9 mouse cellular contexts compared by ENCODE assay signal in the genomic region with DNA sequence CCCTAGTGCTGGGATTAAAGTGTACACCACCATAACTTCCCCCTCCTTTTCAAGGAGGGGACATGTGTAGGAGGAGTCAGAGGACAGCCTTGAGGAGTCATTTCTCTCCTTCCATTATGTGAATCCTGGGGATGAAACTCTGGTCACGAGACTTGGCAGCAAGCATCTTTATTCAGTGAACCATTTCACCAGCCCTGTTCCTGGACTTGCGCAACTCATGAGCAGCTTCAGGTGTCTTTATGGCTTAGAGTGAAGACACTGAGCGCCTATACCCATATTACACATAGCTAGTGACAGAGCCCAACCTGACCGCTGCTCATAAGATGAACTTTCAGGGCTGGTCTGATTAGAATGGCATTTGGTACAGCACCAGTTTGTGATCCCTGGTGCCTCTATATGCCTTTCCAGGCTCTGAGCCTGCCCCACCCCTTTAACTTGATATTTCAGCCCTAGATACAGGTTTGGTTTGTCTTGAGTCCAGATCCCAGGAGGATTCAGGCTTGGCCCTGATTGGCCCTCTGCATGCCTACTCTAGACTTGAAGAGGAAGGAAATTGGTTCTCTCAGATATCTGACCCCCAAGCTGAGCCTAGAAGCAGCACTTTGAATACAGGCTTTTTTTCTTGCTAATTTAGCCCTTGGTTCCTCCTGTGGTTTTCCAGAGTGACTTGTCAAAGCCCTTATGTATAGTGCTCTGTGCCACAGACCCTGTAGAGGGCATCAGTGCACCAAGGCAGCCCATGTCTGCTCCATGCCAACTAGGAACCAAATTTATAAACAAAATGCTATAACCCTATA. TPM values are rescaled to one million over a fixed set of nuclear protein-coding genes. Genes with fewer than 3 reads are reported as not detected.
DNase-seq lines count a peak whose midpoint lies in the region; ATAC-seq and TF ChIP-seq lines count a peak whose summit lies in the region.
"Had no signal": no experiment of that assay in that cellular context is flagged by ENCODE, and none has a peak within 500 bp of the region (broad histone marks: within the 10 kb centered on the region; RNA-seq: fewer than 3 reads in every experiment).

No protein-coding gene starts in this region.

- H3K9ac ChIP-seq in liver, embryonic 12.5 days, result no peak overlapping the region

- peak; percentile 51 for TF ChIP-seq CTCF in left cerebral cortex, adult 2 months (IDR thresholded peaks at IDR 0.05)

- H3K4me1 ChIP-seq in brown adipose tissue, adult 24 weeks (ENCODE audit: control insufficient read depth, insufficient read depth, insufficient read length, low read length), result peaks cover 52% of the 10 kb centered on the region
- H3K4me1 ChIP-seq in liver, embryonic 12.5 days, result peaks cover 25% of the 10 kb centered on the region

- H3K27me3 ChIP-seq in liver, embryonic 12.5 days (replicated peaks), result no peaks in the 10 kb centered on the region

- no peak overlapping the region for H3K4me3 ChIP-seq in left cerebral cortex, adult 2 months
- no peak overlapping the region for H3K4me3 ChIP-seq in brown adipose tissue, adult 24 weeks (ENCODE audit: insufficient read depth, low read depth, low read length)
- H3K4me3 ChIP-seq in liver, embryonic 12.5 days, result no peak overlapping the region

- DNase-seq in CD4-positive, CD25-positive, alpha-beta regulatory T cell, adult 2 months (ENCODE audit: low read depth, low spot score), result peak; percentile 43
- DNase-seq in left cerebral cortex, adult 2 months (ENCODE audit: extremely low spot score in 1 of 2, low spot score in 2 of 2), result no peak
- DNase-seq in left cerebral cortex, adult 11 months (ENCODE audit: low spot score), result no peak
- DNase-seq in yolk sac, embryonic 10.5 days (ENCODE audit: low spot score), result no peak
- no peak for DNase-seq in ovary, postnatal 36 days (ENCODE audit: low spot score)

- H3K36me3 ChIP-seq in liver, embryonic 12.5 days, result no peaks in the 10 kb centered on the region

- H3K9me3 ChIP-seq in liver, embryonic 12.5 days (replicated peaks), result no peaks in the 10 kb centered on the region

- H3K27ac ChIP-seq in left cerebral cortex, adult 2 months, result no peak overlapping the region
- H3K27ac ChIP-seq in brown adipose tissue, adult 24 weeks (replicated peaks; ENCODE audit: low read depth, low read length), result peak overlapping the region; percentile 85
- H3K27ac ChIP-seq in liver, embryonic 12.5 days, result no peak overlapping the region
- H3K27ac ChIP-seq: macrophage had no signal

- WGBS in liver, embryonic 12.5 days (ENCODE audit: insufficient replicate concordance), result 63% methylated on average over 4 of the region's 4 CpGs

- no peak for ATAC-seq in CD4-positive, CD25-positive, alpha-beta regulatory T cell, adult 4 months
- ATAC-seq in liver, embryonic 12.5 days, result peak; percentile 54

- no peak overlapping the region for H3K4me2 ChIP-seq in liver, embryonic 12.5 days

- intact Hi-C loops in left cerebral cortex, adult 2 months (cut with DNase I), result no loop called here

RNA-seq across cellular contexts. Expression of gene Spred2, which starts 48.0 kb away (rescaled TPM):
- polyA plus RNA-seq in CD4-positive, CD25-positive, alpha-beta regulatory T cell, adult 4 months (2017; shearing (Covaris generic)), result 1 to 10 TPM; 2.8 to 4.4 TPM
- 100 to 1,000 TPM; 102 to 119 TPM for total RNA-seq in left cerebral cortex, adult 2 months (2021)
- 8.4 and 10.2 TPM in 2 replicates for polyA plus RNA-seq in brown adipose tissue, adult 24 weeks (2012; ENCODE audit: insufficient read depth, insufficient read length, missing spikeins)
- 2.9 and 3.6 TPM in 2 replicates for polyA plus RNA-seq in liver, embryonic 12.5 days (2016; fragmentation: Nextera tagmentation; extraction: Ambion mirVana)
